Mouse (Mus musculus): ENCODE data around the gene Ptpn14.

The Ptpn14 gene

DNA sequence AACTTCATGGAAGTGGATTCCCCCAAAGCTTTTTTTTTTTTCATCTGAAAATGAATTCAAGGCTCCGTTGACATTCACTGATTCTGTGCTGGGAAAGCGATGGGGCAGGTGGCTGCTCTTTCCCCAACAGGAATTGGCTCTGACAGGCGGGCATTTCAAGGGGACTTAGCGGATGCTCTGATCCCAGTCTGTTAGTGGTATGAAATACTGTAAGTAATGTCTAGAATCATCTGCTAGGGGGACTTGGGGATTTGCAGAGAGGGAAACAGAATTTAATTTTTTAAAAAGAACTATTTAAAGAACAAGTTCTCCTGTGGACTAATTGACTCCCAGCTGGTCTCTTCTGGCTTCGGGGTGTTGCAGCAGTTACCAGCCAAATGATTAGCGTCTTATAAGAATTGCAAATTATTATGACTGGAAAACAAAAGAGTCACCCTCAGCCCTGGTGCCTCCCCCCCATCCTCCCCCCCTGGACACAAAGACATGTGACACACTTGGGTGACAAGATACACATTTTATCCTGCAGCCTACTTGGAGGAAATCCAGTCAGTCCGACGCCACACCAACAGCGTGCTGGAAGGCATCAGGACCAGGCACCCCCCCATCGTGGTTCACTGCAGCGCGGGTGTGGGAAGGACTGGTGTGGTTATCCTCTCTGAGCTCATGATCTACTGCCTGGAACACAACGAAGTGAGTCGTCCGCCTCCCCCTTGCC lies 136.9 kb downstream of the Ptpn14 start:
- DNase-seq (ENCODE audit: low read depth, low spot score) = peak; percentile 16

DNA sequence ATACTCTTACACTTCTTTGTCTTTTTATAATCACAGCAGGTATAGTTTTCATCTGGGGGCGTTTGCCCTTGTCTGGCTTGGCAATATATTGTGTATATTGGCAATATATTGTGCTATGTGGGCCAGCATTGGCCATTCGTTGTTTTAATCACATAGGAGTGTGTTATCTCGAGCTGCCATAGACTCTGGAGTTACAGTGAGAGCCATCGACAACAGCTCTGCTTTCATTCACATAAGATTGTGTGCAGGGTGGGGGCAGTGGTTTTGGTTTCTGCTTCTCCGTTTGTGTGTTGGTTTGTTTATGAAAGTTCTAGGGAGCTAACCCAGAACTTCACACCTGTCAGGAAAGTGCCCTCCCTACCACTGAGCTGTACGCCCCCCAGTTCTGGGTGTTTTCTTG lies 138.6 kb downstream of the Ptpn14 start:
- no peak for DNase-seq (ENCODE audit: low read depth, low spot score)

DNA sequence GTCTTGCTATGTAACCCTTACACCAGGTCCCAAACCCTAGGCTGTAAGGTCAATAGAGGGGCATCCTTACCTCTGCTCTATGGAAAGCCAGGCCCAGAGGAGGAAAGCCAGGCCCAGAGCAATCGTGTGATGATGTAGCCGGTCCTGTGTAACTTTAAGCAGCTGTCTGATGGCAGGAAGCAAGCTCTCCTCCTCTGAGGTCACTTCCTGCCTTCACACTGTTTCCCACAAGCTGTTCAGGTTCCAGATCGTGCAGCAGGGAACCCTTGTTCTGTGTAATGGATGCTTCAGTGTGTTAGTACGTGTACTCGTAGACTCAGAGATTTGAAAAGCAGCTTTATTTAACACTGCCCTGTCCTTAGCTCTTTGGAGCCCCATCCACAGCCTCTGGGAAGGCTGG lies 139.0 kb downstream of the Ptpn14 start:
- DNase-seq (ENCODE audit: low read depth, low spot score) = no peak

DNA sequence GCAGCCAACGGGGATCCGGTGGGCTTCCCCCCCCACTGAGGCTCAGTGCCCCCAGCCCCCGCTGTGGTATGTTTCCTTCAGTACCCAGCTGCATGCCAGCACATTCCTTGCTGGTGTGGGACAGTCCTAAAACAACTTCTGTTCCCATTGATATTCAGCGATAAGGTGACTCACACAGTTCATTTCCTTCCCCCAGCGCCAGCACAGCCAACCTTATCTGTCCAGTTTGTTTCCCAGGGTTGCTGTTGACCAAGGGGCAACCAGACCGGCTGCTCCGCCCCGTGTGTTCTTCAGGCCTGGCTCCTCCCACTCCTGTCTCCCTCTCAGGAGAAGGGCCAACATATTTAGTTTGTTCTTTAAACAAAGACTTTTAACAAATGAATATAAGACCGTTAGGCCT lies 139.4 kb downstream of the Ptpn14 start:
- DNase-seq (ENCODE audit: low read depth, low spot score) = no peak

DNA sequence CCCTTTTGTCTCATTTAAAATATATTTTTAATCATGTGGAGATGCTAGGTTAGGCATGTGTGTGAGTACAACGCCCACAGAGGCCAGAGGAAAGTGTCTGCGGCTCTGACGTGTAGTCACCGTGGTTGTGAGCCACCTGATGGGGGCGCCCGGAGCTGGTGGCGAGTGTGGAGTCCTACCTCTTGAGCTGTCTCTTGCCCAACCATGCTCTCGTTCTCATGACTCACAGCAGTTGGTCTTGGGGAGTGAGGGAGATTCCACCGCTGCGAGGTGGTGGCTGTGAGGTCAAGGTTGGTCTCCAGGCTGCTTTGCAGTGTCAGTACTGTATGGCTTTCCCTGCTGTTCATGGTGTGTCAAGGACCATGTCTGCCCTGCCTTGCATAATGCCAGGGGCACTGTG lies 140.0 kb downstream of the Ptpn14 start:
- no peak for DNase-seq (ENCODE audit: low read depth, low spot score)

DNA sequence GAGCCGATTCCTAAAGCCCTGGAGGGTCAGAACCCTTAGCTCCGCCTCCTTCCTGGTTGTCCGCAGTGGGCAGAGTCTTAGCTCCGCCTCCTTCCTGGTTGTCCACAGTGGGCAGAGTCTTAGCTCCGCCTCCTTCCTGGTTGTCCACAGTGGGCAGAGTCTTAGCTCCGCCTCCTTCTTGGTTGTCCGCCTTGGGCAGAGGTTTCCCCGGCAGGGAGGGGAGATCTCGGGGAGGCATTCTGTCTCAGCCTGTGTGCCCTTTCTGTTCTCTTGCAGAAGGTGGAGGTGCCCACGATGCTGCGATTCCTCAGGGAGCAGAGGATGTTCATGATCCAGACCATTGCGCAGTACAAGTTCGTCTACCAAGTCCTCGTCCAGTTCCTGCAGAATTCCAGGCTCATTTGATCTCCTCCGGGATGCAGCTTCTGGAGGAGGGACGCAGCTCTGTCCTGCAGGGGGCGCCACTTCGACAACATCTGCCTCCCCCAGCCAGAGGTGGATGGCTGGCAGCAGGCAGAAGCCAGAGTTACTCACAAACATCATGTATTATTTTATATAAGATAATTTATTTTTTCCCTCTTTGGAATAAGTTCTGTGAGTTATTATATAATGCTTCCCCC lies 141.7 kb downstream of the Ptpn14 start:
- no peak for DNase-seq (ENCODE audit: low read depth, low spot score)

DNA sequence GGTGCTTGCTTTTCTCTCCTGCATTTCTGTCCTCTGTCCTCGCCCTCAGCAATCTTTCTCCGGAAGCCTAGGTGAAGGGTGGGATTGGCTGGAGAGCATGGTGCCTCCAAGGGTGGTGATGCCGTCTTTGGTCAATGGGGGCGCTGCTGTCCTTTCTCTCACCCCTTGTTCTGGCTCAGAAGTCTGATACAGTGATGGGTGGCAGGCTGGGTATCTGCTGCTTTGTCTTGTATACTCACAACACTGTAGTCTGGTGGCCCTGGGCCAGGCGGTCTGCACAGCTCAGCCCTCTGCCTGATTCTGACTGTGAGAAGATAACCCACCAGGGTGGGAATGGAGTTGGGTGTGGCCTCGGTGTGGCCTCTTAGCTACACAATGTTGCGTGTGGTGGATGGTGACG lies 142.5 kb downstream of the Ptpn14 start:
- DNase-seq (ENCODE audit: low read depth, low spot score) = no peak

DNA sequence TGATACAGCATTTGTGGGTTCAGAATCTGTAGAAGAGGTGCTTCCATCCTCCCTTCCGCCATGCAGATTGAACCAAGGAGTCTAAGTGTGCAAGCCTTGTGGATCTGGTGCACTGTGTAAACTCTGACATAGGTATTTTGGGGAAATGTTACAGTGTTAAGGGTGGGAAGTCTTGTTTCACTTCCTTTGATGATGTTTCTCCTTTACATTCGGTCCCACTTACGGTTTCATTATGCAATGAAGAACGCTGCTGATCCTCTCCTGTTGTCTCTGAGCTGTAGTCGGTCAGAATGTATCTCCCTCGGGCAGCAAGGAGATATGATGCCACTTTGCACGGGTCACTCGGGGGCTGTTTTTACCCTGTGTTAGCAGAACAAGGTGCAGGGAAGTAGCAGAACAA lies 143.6 kb downstream of the Ptpn14 start:
- no peak for DNase-seq (ENCODE audit: low read depth, low spot score)

DNA sequence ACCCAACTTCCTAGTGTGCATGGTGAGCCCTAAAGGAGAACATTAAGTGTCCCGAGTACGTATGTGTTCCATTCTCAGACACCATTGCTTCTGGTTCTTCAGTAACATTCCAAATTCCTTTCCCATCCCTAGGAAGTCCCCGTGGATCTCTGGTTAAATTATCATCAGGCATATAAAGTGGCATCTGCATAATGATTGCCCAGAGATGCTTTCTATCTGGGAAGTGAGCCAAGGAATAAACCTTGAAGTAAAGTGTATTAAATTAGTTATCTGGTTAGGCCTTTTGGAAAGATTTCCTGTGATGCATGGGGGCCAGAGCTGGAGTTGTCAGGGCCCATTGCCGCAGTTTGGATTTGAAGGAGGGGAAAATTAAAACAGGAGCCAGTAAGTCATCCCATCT lies 144.0 kb downstream of the Ptpn14 start:
- no peak for DNase-seq (ENCODE audit: low read depth, low spot score)

DNA sequence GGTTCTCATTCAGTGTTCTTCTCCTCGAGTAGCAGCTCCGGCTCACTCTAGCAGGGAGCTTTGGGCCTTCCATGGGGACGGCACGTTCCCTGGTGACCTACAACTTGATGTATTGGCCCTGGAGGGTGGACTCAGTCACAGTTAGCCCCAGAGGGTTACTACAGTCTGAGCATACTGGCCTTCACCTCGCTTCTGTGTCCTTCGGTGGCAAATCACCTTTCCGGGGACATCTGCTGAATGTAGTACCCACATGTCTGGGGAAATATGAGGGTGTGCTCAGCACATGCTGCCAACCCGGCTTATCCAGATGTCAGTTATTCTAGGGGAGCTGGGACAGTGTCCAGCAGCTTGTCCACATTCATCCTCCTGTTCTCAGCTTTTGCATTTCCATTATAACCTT lies 145.5 kb downstream of the Ptpn14 start:
- DNase-seq (ENCODE audit: low read depth, low spot score) = no peak

DNA sequence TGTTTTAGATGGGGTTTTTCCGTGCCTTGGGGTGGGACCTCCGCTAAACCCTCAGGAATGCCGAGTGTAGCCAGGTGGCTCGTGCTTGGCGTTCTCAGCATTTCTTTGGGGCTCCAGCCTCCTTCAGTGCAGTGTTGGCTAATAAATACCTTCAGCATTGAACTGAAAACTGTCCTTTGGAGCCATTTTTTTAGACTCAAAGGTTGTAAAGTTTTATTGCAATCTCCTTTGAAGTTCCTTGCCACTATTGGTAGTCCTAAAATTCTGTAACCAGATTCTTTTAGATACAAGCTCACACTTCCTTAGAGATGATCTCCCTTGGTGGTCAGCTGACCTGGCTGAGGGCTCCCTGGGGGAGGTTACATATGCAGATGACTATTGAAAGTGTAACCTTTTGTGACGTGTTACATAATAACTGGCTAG lies 147.4 kb downstream of the Ptpn14 start:
- no peak for DNase-seq (ENCODE audit: low read depth, low spot score)

DNA sequence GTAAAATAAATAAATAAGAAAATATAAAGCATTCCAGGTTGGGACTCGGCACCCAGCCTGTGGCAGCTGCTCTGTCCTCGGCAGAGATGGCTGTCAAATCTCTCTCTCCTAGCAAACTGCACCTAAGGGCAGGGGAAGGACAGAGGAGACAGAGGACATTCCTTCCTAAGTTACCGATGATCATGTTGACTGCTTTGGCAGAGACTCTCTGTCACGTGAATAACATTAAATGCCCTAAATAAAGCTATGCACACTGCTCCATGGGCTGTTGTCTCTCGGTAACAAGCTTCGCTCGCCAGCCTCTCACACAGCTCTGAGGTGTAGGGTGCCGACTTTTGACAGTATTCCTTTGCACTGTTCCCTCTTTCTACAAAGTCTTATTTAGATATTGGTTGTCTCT lies 148.1 kb downstream of the Ptpn14 start:
- DNase-seq (ENCODE audit: low read depth, low spot score) = no peak

DNA sequence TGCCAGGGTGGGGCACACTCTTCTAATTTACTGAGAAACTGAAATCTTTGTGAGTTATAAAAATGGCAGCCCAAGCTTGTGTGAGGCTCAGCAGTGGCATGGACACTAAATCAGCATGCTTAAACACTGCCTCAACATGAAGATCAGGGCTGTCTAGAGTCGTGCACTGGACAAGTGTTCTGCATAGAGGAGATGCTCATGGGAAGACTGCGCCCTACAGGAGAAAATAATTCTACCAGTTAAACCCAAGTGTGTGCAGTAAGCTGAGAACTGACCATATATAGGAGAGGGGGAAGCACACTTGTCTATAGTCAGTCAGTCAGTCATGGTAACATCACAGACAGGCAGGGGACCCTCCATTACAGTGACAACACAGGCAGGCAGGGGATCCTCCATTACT lies 151.1 kb downstream of the Ptpn14 start:
- DNase-seq (ENCODE audit: low read depth, low spot score) = no peak

DNA sequence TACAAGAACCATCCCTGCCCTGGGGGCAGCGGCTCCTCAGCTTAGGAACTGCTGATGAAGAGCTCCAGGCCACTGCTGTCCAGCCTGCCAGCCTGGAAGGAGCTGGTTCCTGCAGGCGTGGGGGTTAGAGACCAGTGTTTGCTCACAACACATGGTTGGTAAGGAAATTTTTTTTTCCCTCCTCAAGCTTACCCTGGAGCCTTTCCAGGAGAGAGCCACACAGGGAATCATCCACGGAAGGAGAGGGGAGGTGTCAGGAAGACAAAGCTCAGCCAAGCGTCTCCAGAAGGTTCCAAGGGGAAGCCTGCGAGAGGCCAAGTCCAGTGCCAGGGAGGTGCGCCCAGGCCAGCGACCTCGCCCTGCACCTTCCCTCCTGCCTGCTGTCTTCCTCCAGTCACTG lies 151.9 kb downstream of the Ptpn14 start:
- no peak for DNase-seq (ENCODE audit: low read depth, low spot score)

DNA sequence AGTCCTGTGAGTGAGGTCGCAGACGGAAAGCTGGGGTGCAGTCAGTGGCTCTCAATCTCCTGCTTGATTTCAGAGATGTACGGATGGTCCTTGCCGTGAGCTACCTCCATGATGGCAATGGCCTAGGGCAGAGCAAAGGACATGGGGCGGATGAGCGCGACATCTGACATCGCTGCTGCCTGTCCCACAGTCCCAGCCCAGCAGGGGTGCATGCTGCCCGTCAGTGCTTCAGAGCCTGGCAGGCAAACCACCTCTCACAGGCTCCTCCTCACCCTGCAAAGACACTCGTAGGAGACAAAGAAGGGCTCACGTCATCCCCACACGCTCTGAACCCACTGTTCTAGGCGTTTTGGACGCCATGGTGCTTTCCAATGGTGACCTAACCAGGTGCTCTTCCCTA lies 152.7 kb downstream of the Ptpn14 start:
- DNase-seq (ENCODE audit: low read depth, low spot score) = no peak

DNA sequence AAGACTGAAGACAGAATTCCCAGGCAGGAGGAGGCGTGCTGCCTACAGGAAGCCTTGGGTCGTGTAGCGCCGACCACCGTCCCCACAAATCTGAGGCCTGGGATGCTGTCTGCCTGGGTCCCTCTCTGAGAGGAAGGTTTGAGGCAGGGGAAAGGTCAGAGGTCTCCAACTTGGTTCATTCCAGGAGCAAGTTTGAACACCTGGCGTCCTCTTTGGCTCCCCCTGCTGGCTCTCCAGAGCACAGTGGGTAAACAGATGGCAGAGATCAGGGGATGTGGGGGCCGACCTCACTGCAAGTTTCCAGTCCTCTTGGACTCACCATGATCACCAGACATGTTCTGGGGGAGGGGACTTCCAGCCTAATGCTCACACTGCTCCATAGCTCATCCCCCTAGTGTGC lies 154.8 kb downstream of the Ptpn14 start:
- DNase-seq (ENCODE audit: low read depth, low spot score) = no peak

DNA sequence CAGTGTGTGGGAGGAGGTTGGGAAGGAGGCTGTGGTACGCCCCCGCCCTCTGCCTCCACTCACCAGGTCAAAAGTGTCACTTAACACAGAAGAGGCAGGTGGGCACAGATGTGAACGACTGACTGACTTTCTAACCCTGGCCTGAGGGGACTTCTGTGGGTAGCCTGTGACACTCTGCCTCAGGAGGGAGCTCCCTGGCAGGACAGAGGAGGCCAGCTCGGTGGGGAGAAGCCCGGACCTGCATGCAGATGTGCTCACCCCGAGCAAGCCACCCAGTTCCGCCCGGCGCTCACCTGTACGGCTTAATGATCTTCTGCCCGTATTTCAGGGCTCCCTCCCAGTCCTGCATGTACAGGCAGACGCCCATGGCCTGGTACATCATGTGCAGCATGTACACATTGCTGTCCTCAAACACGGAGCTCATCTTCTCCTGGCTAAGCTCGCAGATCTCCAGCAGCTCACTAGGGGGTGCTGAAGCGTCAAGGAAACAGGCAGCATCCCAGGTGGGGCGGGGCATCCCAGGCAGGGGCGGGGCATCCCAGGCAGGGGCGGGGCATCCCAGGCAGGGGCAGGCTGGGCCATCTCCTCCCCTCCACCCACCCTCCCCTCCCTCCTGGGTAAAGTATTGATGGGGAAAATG lies 155.6 kb downstream of the Ptpn14 start:
- DNase-seq (ENCODE audit: low read depth, low spot score) = no peak

DNA sequence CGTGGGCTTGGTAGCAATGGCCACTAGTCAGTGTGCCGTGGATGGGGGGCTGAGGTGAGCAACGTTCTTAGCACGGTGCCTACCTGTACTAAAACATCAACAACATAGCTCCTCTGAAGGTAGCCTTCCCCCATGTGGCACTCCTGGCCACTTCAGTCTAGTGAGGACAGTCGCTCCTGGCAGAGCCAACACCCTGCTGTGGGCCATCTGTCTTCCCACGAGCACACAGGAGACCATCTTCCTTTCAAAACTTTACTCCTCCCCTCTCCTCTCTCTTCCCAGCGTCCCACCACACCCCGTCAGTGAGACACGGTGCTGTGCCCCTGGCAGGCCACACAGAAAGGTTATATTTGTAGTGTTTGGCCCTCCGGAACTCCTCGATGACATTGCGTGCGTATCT lies 156.9 kb downstream of the Ptpn14 start:
- no peak for DNase-seq (ENCODE audit: low read depth, low spot score)

DNA sequence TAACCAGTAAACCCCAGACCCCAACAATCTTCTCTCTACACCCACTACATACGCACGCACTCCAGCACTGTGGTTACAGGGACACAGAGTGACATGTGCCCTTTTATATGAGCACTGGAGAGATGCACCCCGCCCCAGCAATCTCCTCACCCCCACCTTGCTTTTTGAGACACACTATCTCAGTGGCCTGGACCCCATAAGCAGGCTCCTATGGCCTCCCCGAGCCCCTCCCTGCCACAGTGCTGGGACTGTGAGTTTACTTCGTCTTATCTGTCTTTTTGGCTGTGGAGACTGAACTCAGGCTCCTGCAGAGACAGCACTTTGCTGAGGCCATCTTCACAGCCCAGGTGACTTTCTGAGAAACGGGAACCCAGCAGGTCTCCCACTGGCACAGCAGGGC lies 157.9 kb downstream of the Ptpn14 start:
- no peak for DNase-seq (ENCODE audit: low read depth, low spot score)

DNA sequence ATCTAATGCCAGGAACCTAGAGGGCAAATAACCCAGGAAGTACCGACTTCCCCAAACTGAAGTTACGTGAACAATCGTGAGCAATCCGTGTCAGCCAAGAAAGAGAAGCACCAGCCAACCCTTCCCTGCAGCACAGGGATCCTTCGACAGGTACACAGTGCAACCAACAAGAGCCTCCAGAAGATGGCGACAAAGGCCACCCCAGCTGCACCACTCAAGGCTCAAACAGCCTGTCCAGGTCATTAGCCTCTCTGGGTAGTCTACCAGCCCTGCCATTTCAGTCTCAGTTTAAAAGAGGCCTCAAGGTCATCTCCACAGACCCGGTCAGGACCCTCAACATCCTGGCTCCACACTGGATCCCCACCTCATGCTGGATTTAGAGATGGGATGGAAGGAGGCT lies 159.4 kb downstream of the Ptpn14 start:
- peak; percentile 20 for DNase-seq (ENCODE audit: low read depth, low spot score)

DNA sequence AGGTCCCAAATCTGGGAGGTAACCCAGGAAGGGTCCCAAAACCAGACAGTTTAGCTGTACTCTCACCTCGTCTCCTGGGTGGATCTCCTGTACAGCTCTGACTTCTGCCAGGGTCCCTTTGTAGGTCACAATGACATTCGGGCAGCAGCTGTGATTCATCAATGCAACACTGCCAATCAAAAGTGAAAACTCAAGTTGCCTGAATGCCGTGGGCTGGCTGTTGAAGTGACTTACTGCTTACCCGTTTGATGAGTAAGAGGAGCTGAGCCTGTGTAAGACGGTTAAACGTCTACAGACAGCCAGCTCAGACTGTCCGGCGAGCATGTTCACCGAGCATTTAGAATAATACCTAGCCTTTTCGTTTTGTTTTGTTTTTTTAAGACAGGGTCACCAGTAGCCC lies 160.7 kb downstream of the Ptpn14 start:
- no peak for DNase-seq (ENCODE audit: low read depth, low spot score)

DNA sequence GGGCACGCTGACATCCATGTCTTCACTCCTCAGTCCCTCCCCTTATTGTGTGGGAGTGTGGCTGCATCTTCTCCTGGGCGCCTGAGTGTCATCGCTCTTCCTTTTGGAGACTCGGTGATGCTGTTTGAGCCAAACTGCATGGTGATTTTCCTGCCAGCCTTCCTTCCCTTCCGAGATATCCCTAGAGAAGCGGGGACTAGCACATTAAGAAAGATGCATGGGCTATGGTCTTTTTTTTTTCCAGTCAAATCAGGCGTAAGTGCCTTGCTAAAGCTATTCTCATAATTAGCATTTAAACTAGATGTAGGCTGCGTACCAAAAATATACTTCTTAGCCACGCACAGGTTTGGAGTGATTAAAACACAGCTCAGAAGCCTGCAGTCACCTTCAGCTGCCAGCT lies 166.1 kb downstream of the Ptpn14 start:
- no peak for DNase-seq (ENCODE audit: low read depth, low spot score)

DNA sequence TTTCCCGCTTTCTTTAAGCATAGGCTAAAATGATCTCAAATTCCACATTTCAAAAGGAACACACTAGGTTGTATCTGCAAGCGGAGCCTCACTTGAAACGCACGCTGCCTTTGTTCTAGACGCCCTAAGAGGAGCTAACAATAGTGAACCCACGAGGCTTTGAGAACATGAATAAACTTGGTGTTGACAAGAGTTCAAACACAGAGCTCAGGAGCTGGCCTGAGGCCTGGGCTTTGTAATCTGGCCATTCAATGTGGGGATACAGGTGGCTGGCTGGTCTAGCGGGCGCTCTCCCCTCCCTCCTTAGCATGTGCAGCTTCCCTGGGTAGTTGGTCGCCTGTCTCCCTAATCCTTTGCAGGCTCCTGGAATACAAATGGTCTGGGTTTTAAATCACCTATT lies 169.8 kb downstream of the Ptpn14 start:
- no peak for DNase-seq (ENCODE audit: low read depth, low spot score)

Data from brain, embryonic 18.5 days (tissue).